Mouse (Mus musculus) CH12.LX (cell line): Measurements from ENCODE around the gene Pam16.

ENCODE experiments used
- CTCF ChIP-seq, 2 experiments: IDR thresholded peaks in 1 of 2; conservative IDR thresholded peaks in 1 of 2; 2 replicates each; pipeline ENCODE4 v1.5.1; 2011 to 2012; ENCODE audit warnings: low read depth in 2 of 2, low read length in 2 of 2, improper control_type of control experiment in 1 of 2, inconsistent platforms in 1 of 2, mild to moderate bottlenecking in 1 of 2, moderate library complexity in 1 of 2
- JUND ChIP-seq: conservative IDR thresholded peaks from 2 replicates; pipeline ENCODE4 v1.6.1; 2011; ENCODE audit warnings: low read depth, low read length, improper control_type of control experiment
- MAFK ChIP-seq: IDR thresholded peaks from 2 replicates; pipeline ENCODE4 v1.6.1; 2011; ENCODE audit warnings: low read length, improper control_type of control experiment; ENCODE audit not compliant: insufficient replicate concordance
- PAX5 ChIP-seq: IDR thresholded peaks from 2 replicates; pipeline ENCODE4 v1.6.1; 2012; ENCODE audit warnings: low read length, inconsistent platforms, mixed read lengths
- POLR2A ChIP-seq: IDR thresholded peaks from 2 replicates; pipeline ENCODE4 v1.6.1; 2011; ENCODE audit warnings: low read depth, mild to moderate bottlenecking, improper control_type of control experiment, low read length
- TCF12 ChIP-seq: IDR thresholded peaks from 2 replicates; pipeline ENCODE4 v1.6.1; 2014; ENCODE audit warnings: low read depth, mild to moderate bottlenecking, inconsistent platforms, low read length, improper control_type of control experiment
- UBTF ChIP-seq: IDR thresholded peaks from 2 replicates; pipeline ENCODE4 v1.6.1; 2012; ENCODE audit warnings: low read depth, mild to moderate bottlenecking, inconsistent platforms, low read length, improper control_type of control experiment, moderate library complexity
- USF1 ChIP-seq: IDR thresholded peaks from 2 replicates; pipeline ENCODE4 v1.6.1; 2014; ENCODE audit warnings: low read depth, mild to moderate bottlenecking, inconsistent platforms, low read length, improper control_type of control experiment
- ZNF384 ChIP-seq: IDR thresholded peaks from 2 replicates; pipeline ENCODE4 v1.6.1; 2012; ENCODE audit warnings: low read depth, low read length, improper control_type of control experiment, inconsistent platforms

GRCm38 (mm10) chr16:4645867-4646266 lies 21.1 kb upstream of the Pam16 start:
- TF ChIP-seq ZNF384 (no peak), UBTF (no peak), CTCF (conservative IDR thresholded peaks at IDR 0.05 in 1 of 2, IDR thresholded peaks at IDR 0.05 in 1 of 2; ENCODE audit: low read depth in 2 of 2, low read length in 2 of 2) (no peak), USF1 (no peak), POLR2A (no peak), PAX5 (no peak), JUND (no peak), MAFK (no peak), TCF12 (no peak)
